Comparison of ENCODE assay signal across 8 mouse cellular contexts in the genomic region with DNA sequence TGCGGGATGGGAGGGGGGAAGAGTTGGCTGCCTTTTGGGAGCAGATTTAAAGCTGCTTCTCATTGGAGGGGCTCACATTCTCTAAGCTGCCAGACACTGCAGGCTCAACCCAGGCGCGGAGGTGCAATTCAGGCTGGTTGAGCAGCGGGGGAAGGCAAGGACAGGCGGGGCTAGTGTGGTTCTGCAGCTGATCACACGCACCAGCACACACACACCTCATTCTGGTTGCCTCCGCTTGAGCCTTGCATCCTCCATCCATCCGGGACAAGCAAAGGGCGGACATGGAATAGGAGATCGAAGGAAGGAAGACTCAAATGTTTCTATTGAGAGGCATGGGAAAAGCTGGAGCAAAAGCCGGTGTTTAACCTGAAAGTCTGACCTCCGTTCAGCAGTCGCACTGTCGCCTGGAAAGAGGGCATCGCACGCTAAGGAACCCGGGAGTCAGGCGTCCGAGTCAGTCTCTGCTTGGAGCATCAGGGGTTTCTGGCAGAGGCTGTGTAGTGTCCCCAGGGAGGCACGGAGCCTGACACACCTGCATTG. TPM values are rescaled to one million over a fixed set of nuclear protein-coding genes. Genes with fewer than 3 reads are reported as not detected.
DNase-seq lines count a peak whose midpoint lies in the region; ATAC-seq and TF ChIP-seq lines count a peak whose summit lies in the region.

Gene Kcnj3, plus strand, starts transcription at position 250 of the 540 bp plus-strand sequence.

- peaks cover 14% of the 10 kb centered on the region; the same call in 1 of the 2 replicates for H3K27me3 ChIP-seq in intestine, embryonic 16.5 days (replicated peaks; ENCODE audit: control insufficient read depth, insufficient read depth, low read length)
- peaks cover 37% of the 10 kb centered on the region for H3K27me3 ChIP-seq in liver, embryonic 11.5 days (replicated peaks; ENCODE audit: control insufficient read depth, insufficient read depth, low read length)
- H3K27me3 ChIP-seq in stomach, embryonic 14.5 days (ENCODE audit: control insufficient read depth, insufficient read depth, low read length) = peaks cover 17% of the 10 kb centered on the region

- H3K36me3 ChIP-seq in intestine, embryonic 16.5 days (ENCODE audit: control insufficient read depth, insufficient read depth, low read length) = no peaks in the 10 kb centered on the region
- no peaks in the 10 kb centered on the region for H3K36me3 ChIP-seq in liver, embryonic 11.5 days (ENCODE audit: control insufficient read depth, insufficient read depth, low read length)
- H3K36me3 ChIP-seq in stomach, embryonic 14.5 days (ENCODE audit: control insufficient read depth, insufficient read depth, low read length) = no peaks in the 10 kb centered on the region

- TF ChIP-seq CTCF in brain, embryonic 14.5 days (IDR thresholded peaks at IDR 0.05; ENCODE audit: borderline replicate concordance, extremely low read depth, insufficient read depth, insufficient read length) = no peak

- no peaks in the 10 kb centered on the region for H3K9me3 ChIP-seq in intestine, embryonic 16.5 days (ENCODE audit: control insufficient read depth, low read length)
- H3K9me3 ChIP-seq in liver, embryonic 11.5 days (ENCODE audit: control insufficient read depth, low read length) = no peaks in the 10 kb centered on the region
- H3K9me3 ChIP-seq in stomach, embryonic 14.5 days (ENCODE audit: control insufficient read depth, low read depth, low read length) = no peaks in the 10 kb centered on the region

- no peak within 1 kb of the TSS for H3K27ac ChIP-seq in intestine, embryonic 16.5 days (ENCODE audit: low read length)
- no peak within 1 kb of the TSS for H3K27ac ChIP-seq in liver, embryonic 11.5 days (ENCODE audit: low read depth, low read length)
- H3K27ac ChIP-seq in stomach, embryonic 14.5 days (ENCODE audit: low read length) = no peak within 1 kb of the TSS

- peak within 1 kb of the TSS; percentile 48 for H3K9ac ChIP-seq in intestine, embryonic 16.5 days (ENCODE audit: low read depth, low read length)
- H3K9ac ChIP-seq in liver, embryonic 11.5 days (ENCODE audit: low read depth, low read length) = no peak within 1 kb of the TSS
- no peak within 1 kb of the TSS; the same call in 1 of the 2 replicates for H3K9ac ChIP-seq in stomach, embryonic 14.5 days (replicated peaks; ENCODE audit: low read depth, low read length)

- peak within 1 kb of the TSS; percentile 49 for H3K4me3 ChIP-seq in intestine, embryonic 16.5 days (ENCODE audit: low read length)
- H3K4me3 ChIP-seq in liver, embryonic 11.5 days (ENCODE audit: low read depth, low read length) = peak within 1 kb of the TSS; percentile 36
- H3K4me3 ChIP-seq in stomach, embryonic 14.5 days (ENCODE audit: low read depth, low read length) = peak within 1 kb of the TSS; percentile 40

- peaks cover 16% of the 10 kb centered on the region for H3K4me1 ChIP-seq in intestine, embryonic 16.5 days (ENCODE audit: control insufficient read depth, insufficient read depth, low read length)
- H3K4me1 ChIP-seq in liver, embryonic 11.5 days (replicated peaks; ENCODE audit: control insufficient read depth, insufficient read depth, low read length) = no peaks in the 10 kb centered on the region
- H3K4me1 ChIP-seq in stomach, embryonic 14.5 days (ENCODE audit: control insufficient read depth, insufficient read depth, low read length) = 0 out of 2 replicates have a peak, but pooled peaks cover 9% of the 10 kb centered on the region

- 3% methylated on average over 20 of the region's 20 CpGs for WGBS in intestine, embryonic 16.5 days
- WGBS in liver, embryonic 11.5 days = 2% methylated on average over 20 of the region's 20 CpGs
- 1% methylated on average over 20 of the region's 20 CpGs for WGBS in stomach, embryonic 14.5 days

- ATAC-seq in intestine, embryonic 16.5 days = peak; percentile 69
- ATAC-seq in liver, embryonic 11.5 days (replicated peaks; ENCODE audit: low FRiP score) = no peak
- ATAC-seq in stomach, embryonic 14.5 days (ENCODE audit: insufficient number of reproducible peaks, insufficient read depth, low FRiP score, low read depth) = peak; percentile 30; the same call in 1 of the 2 replicates
- ATAC-seq in megakaryocyte progenitor cell, adult 5-6 weeks (replicated peaks; ENCODE audit: poor library complexity) = no peak

- H3K4me2 ChIP-seq in intestine, embryonic 16.5 days (ENCODE audit: low read depth, low read length) = peak within 1 kb of the TSS; percentile 87
- H3K4me2 ChIP-seq in liver, embryonic 11.5 days = peak within 1 kb of the TSS; percentile 69
- H3K4me2 ChIP-seq in stomach, embryonic 14.5 days (replicated peaks; ENCODE audit: low read depth, low read length) = peak within 1 kb of the TSS; percentile 86

- no peak for TF ChIP-seq POLR2A in brain, embryonic 14.5 days (IDR thresholded peaks at IDR 0.05; ENCODE audit: borderline replicate concordance, extremely low read depth, insufficient read depth, insufficient read length, poor library complexity, severe bottlenecking)

- DNase-seq in brain, embryonic 14.5 days (ENCODE audit: low read depth) = peak; percentile 85
- DNase-seq in cerebellum, postnatal 25 days = peak; percentile 84 to 86
- peak; percentile 75 to 79 for DNase-seq in frontal cortex, postnatal 36 days (ENCODE audit: low spot score in 2 of 2)
- DNase-seq in liver, embryonic 11.5 days (ENCODE audit: low spot score) = no peak
- DNase-seq in kidney, postnatal 25 days = no peak

RNA-seq across cellular contexts. Expression of gene Kcnj3, which starts in this region (rescaled TPM):
- polyA plus RNA-seq in brain, embryonic 14.5 days (2012; rRNA removed) = 5.2 and 8.6 TPM in 2 replicates
- polyA plus RNA-seq in intestine, embryonic 16.5 days (2015; fragmentation: Nextera tagmentation; extraction: Ambion mirVana) = 0.26 and 0.27 TPM in 2 replicates
- 0.47 and 0.53 TPM in 2 replicates for polyA plus RNA-seq in liver, embryonic 11.5 days (2014; fragmentation: Nextera tagmentation; extraction: Ambion mirVana)
- polyA plus RNA-seq in stomach, embryonic 14.5 days (2014; fragmentation: Nextera tagmentation; extraction: Ambion mirVana) = 0.28 and 0.43 TPM in 2 replicates
- total RNA-seq in megakaryocyte progenitor cell, adult 5-6 weeks (2015) = not detected in 2 replicates
- not detected in 2 replicates for total RNA-seq in megakaryocyte progenitor cell, adult 5-6 weeks (2017)

Comparison
In these comparisons a context has a peak if more than half of its experiments do, and no peak if none do; other contexts are left out.
1. Peak in ATAC-seq, H3K4me3 ChIP-seq, H3K9ac ChIP-seq and H3K4me2 ChIP-seq in intestine, embryonic 16.5 days; RNA of the gene not detected or under 1 TPM.
2. Peak in ATAC-seq, H3K4me3 ChIP-seq and H3K4me2 ChIP-seq in stomach, embryonic 14.5 days; RNA of the gene not detected or under 1 TPM.
3. DNase-seq: peak in brain, embryonic 14.5 days (single experiment), cerebellum, postnatal 25 days (2 of 2) and frontal cortex, postnatal 36 days (2 of 2); none in liver, embryonic 11.5 days (single experiment) and kidney, postnatal 25 days (0 of 2).
4. Peak in every context shown above with its lines, with median percentiles within 50 percentile points of each other: H3K4me2 ChIP-seq and H3K4me3 ChIP-seq.